Mouse (Mus musculus): Measurements from ENCODE around the gene Olfr160. TPM values are rescaled to one million over a fixed set of nuclear protein-coding genes. Genes with fewer than 3 reads are reported as not detected.

Gene Olfr160
- total and polyA plus RNA-seq, 2 experiments from 2014 or later: not detected

- no peak for ATAC-seq (ENCODE audit: insufficient read depth, low read depth)
- Histone ChIP-seq H3K4me3 (ENCODE audit: low read depth, low read length) (no peak overlapping the region), H3K9ac (replicated peaks; ENCODE audit: low read depth, low read length) (no peak overlapping the region), H3K27me3 (ENCODE audit: control insufficient read depth, insufficient read depth, low read length) (no peaks in the 10 kb centered on the region), H3K4me1 (ENCODE audit: control insufficient read depth, insufficient read depth) (no peaks in the 10 kb centered on the region), H3K4me2 (ENCODE audit: low read depth, low read length) (no peak overlapping the region), H3K27ac (ENCODE audit: low read depth) (no peak overlapping the region), H3K36me3 (replicated peaks; ENCODE audit: control insufficient read depth, insufficient read depth, low read length) (no peaks in the 10 kb centered on the region), H3K9me3 (replicated peaks; ENCODE audit: control insufficient read depth, low read length) (no peaks in the 10 kb centered on the region)
- 46% methylated on average over 1 of the region's 1 CpGs for WGBS
- TF ChIP-seq EP300 (IDR thresholded peaks at IDR 0.05; ENCODE audit: low read depth) (no peak), CTCF (IDR thresholded peaks at IDR 0.05; ENCODE audit: low read depth) (no peak)
- DNase-seq (ENCODE audit: low spot score): no peak
Measured at GRCm38 (mm10) chr9:37663210-37663609, 52.8 kb downstream of the Olfr160 start.

- H3K4me1 ChIP-seq (ENCODE audit: control insufficient read depth, insufficient read depth): peaks cover 6% of the 10 kb centered on the region; the same call in 1 of the 2 replicates
- H3K36me3 ChIP-seq (replicated peaks; ENCODE audit: control insufficient read depth, insufficient read depth, low read length): peaks cover 5% of the 10 kb centered on the region; the same call in 1 of the 2 replicates
- H3K4me3 ChIP-seq (ENCODE audit: low read depth, low read length): no peak overlapping the region
- no peak overlapping the region for H3K27ac ChIP-seq (ENCODE audit: low read depth)
- H3K9me3 ChIP-seq (replicated peaks; ENCODE audit: control insufficient read depth, low read length): no peaks in the 10 kb centered on the region
- no peaks in the 10 kb centered on the region for H3K27me3 ChIP-seq (ENCODE audit: control insufficient read depth, insufficient read depth, low read length)
- TF ChIP-seq EP300 (IDR thresholded peaks at IDR 0.05; ENCODE audit: low read depth): no peak
- no peak for TF ChIP-seq CTCF (IDR thresholded peaks at IDR 0.05; ENCODE audit: low read depth)
- no peak for DNase-seq (ENCODE audit: low spot score)
- 65% methylated on average over 6 of the region's 6 CpGs for WGBS
- H3K4me2 ChIP-seq (ENCODE audit: low read depth, low read length): no peak overlapping the region
- no peak overlapping the region for H3K9ac ChIP-seq (replicated peaks; ENCODE audit: low read depth, low read length)
- no peak for ATAC-seq (ENCODE audit: insufficient read depth, low read depth)
Measured at GRCm38 (mm10) chr9:37659413-37659812, 56.6 kb downstream of the Olfr160 start.

Other genes with a start within 250 kb of the Olfr160 start
- 3.8 and 5.3 TPM in 2 replicates for gene Msantd2, start 226.9 kb downstream of the Olfr160 start, total RNA-seq (2014; rRNA removed; ENCODE audit: low replicate concordance)
- 5.8 and 6.4 TPM in 2 replicates for gene Msantd2, start 226.9 kb downstream of the Olfr160 start, polyA plus RNA-seq (2015; fragmentation: Nextera tagmentation; extraction: Ambion mirVana)
- 115 and 117 TPM in 2 replicates for gene Esam, start 188.2 kb downstream of the Olfr160 start, total RNA-seq (2014; rRNA removed; ENCODE audit: low replicate concordance)
- 82.6 and 83.4 TPM in 2 replicates for gene Esam, start 188.2 kb downstream of the Olfr160 start, polyA plus RNA-seq (2015; fragmentation: Nextera tagmentation; extraction: Ambion mirVana)
- gene Vsig2, start 177.0 kb downstream of the Olfr160 start, total RNA-seq (2014; rRNA removed; ENCODE audit: low replicate concordance): 17.2 TPM in 1 of 2 replicates, not detected in the other
- 1.4 and 1.5 TPM in 2 replicates for gene Vsig2, start 177.0 kb downstream of the Olfr160 start, polyA plus RNA-seq (2015; fragmentation: Nextera tagmentation; extraction: Ambion mirVana)
- not detected in 2 replicates for gene Nrgn, start 163.3 kb downstream of the Olfr160 start, total RNA-seq (2014; rRNA removed; ENCODE audit: low replicate concordance)
- 2.0 and 2.3 TPM in 2 replicates for gene Nrgn, start 163.3 kb downstream of the Olfr160 start, polyA plus RNA-seq (2015; fragmentation: Nextera tagmentation; extraction: Ambion mirVana)
- gene Siae, start 160.6 kb downstream of the Olfr160 start, total RNA-seq (2014; rRNA removed; ENCODE audit: low replicate concordance): 5.4 and 5.8 TPM in 2 replicates
- 6.4 and 9.3 TPM in 2 replicates for gene Siae, start 160.6 kb downstream of the Olfr160 start, polyA plus RNA-seq (2015; fragmentation: Nextera tagmentation; extraction: Ambion mirVana)
- gene Spa17, start 102.5 kb downstream of the Olfr160 start, total RNA-seq (2014; rRNA removed; ENCODE audit: low replicate concordance): 13.8 TPM in 1 of 2 replicates, not detected in the other
- 14.0 and 15.7 TPM in 2 replicates for gene Spa17, start 102.5 kb downstream of the Olfr160 start, polyA plus RNA-seq (2015; fragmentation: Nextera tagmentation; extraction: Ambion mirVana)
- gene Tbrg1, start 58.9 kb downstream of the Olfr160 start, total RNA-seq (2014; rRNA removed; ENCODE audit: low replicate concordance): 73.3 and 86.2 TPM in 2 replicates
- 78.3 and 80.5 TPM in 2 replicates for gene Tbrg1, start 58.9 kb downstream of the Olfr160 start, polyA plus RNA-seq (2015; fragmentation: Nextera tagmentation; extraction: Ambion mirVana)
- not detected in 2 replicates for gene Panx3, start 47.0 kb downstream of the Olfr160 start, total RNA-seq (2014; rRNA removed; ENCODE audit: low replicate concordance)
- gene Panx3, start 47.0 kb downstream of the Olfr160 start, polyA plus RNA-seq (2015; fragmentation: Nextera tagmentation; extraction: Ambion mirVana): not detected in 2 replicates
- gene Olfr874, start 28.9 kb upstream of the Olfr160 start, total RNA-seq (2014; rRNA removed; ENCODE audit: low replicate concordance): not detected in 2 replicates
- gene Olfr874, start 28.9 kb upstream of the Olfr160 start, polyA plus RNA-seq (2015; fragmentation: Nextera tagmentation; extraction: Ambion mirVana): not detected in 2 replicates
- gene Olfr875, start 55.6 kb upstream of the Olfr160 start, total RNA-seq (2014; rRNA removed; ENCODE audit: low replicate concordance): not detected in 2 replicates
- not detected in 2 replicates for gene Olfr875, start 55.6 kb upstream of the Olfr160 start, polyA plus RNA-seq (2015; fragmentation: Nextera tagmentation; extraction: Ambion mirVana)
- gene Olfr876, start 86.8 kb upstream of the Olfr160 start, total RNA-seq (2014; rRNA removed; ENCODE audit: low replicate concordance): not detected in 2 replicates
- not detected in 2 replicates for gene Olfr876, start 86.8 kb upstream of the Olfr160 start, polyA plus RNA-seq (2015; fragmentation: Nextera tagmentation; extraction: Ambion mirVana)
- not detected in 2 replicates for gene Olfr877, start 138.0 kb upstream of the Olfr160 start, total RNA-seq (2014; rRNA removed; ENCODE audit: low replicate concordance)
- gene Olfr877, start 138.0 kb upstream of the Olfr160 start, polyA plus RNA-seq (2015; fragmentation: Nextera tagmentation; extraction: Ambion mirVana): not detected in 2 replicates
- gene Olfr145, start 180.5 kb upstream of the Olfr160 start, total RNA-seq (2014; rRNA removed; ENCODE audit: low replicate concordance): not detected in 2 replicates
- not detected in 2 replicates for gene Olfr145, start 180.5 kb upstream of the Olfr160 start, polyA plus RNA-seq (2015; fragmentation: Nextera tagmentation; extraction: Ambion mirVana)
- gene Olfr878, start 201.6 kb upstream of the Olfr160 start, total RNA-seq (2014; rRNA removed; ENCODE audit: low replicate concordance): not detected in 2 replicates
- gene Olfr878, start 201.6 kb upstream of the Olfr160 start, polyA plus RNA-seq (2015; fragmentation: Nextera tagmentation; extraction: Ambion mirVana): not detected in 2 replicates